Mouse (Mus musculus) liver, embryonic 14.5 days (tissue): ENCODE measurements at regions not wholly inside any gene's neighbourhood (a gene's known extent, or its start where the extent isn't known, plus 50 kb on each side); places are given as distances from the start of the nearest gene placed in this dataset.

Source experiments
- ATAC-seq: fragments of 200-750 bp; cut with Nextera tagmentation; 2 replicates; pipeline ENCODE4 v1.8.0; 2017; ENCODE audit warnings: moderate number of reproducible peaks, mild to moderate bottlenecking, moderate library complexity; ENCODE audit not compliant: insufficient read depth
- DNase-seq, 3 experiments: peaks; one replicate each; pipeline ENCODE4 v3.0.0-alpha.2; 2012 to 2013; ENCODE audit warnings: low read depth in 3 of 3, low spot score in 3 of 3
- H3K27ac ChIP-seq: fragments of 300-500 bp; sonication (generic); 2 replicates; pipeline ENCODE4 v1.5.1; 2014; ENCODE audit warnings: moderate library complexity, mild to moderate bottlenecking, control low read depth, inconsistent platforms
- H3K27me3 ChIP-seq: fragments of 300-500 bp; sonication (generic); 2 replicates; pipeline ENCODE4 v1.6.1; 2014; ENCODE audit warnings: mild to moderate bottlenecking, low read length, moderate library complexity; ENCODE audit not compliant: control insufficient read depth, insufficient read depth
- H3K36me3 ChIP-seq: fragments of 300-500 bp; sonication (generic); replicated peaks from 2 replicates; pipeline ENCODE4 v1.6.1; 2014; ENCODE audit warnings: low read depth; ENCODE audit not compliant: control insufficient read depth, insufficient read depth
- H3K4me1 ChIP-seq, 2 experiments: fragments of 200-500 bp in 1 of 2; fragments of 300-500 bp in 1 of 2; sonication (generic) in 1 of 2; replicated peaks; 2 replicates each; pipeline ENCODE4 v1.6.1; 2012 to 2014; ENCODE audit warnings: antibody characterized with exemption in 1 of 2, inconsistent platforms in 1 of 2, low read length in 1 of 2; ENCODE audit not compliant: control insufficient read depth in 2 of 2, insufficient read depth in 2 of 2
- H3K4me2 ChIP-seq: fragments of 300-500 bp; sonication (generic); 2 replicates; pipeline ENCODE4 v1.6.1; 2014; ENCODE audit warnings: low read depth, mild to moderate bottlenecking, control low read depth, moderate library complexity
- H3K4me3 ChIP-seq, 2 experiments: fragments of 200-500 bp in 1 of 2; fragments of 300-500 bp in 1 of 2; sonication (generic) in 1 of 2; 2 replicates each; pipeline ENCODE4 v1.5.1; 2012 to 2014; ENCODE audit warnings: low read depth in 2 of 2, low read length in 2 of 2, mild to moderate bottlenecking in 2 of 2, control low read depth in 1 of 2, inconsistent platforms in 1 of 2, moderate library complexity in 1 of 2; ENCODE audit not compliant: insufficient read depth in 1 of 2
- H3K9ac ChIP-seq: fragments of 300-500 bp; sonication (generic); replicated peaks from 2 replicates; pipeline ENCODE4 v1.6.1; 2014; ENCODE audit warnings: mild to moderate bottlenecking, control low read depth, moderate library complexity
- H3K9me3 ChIP-seq: fragments of 300-500 bp; sonication (generic); 2 replicates; pipeline ENCODE4 v1.6.1; 2016; ENCODE audit warnings: low read length, mixed read lengths; ENCODE audit not compliant: control insufficient read depth
- CTCF ChIP-seq: IDR thresholded peaks from 2 replicates; pipeline ENCODE4 v1.5.1; 2016; ENCODE audit warnings: antibody characterized with exemption, low read depth, control low read depth
- EP300 ChIP-seq: IDR thresholded peaks from 2 replicates; pipeline ENCODE4 v1.6.1; 2016; ENCODE audit warnings: antibody characterized with exemption, low read depth
- WGBS: fragments of 180-500 bp; shearing (Covaris S2); extraction: QIAGEN DNeasy Blood & Tissue Kit; methylation state at CpG from one replicate; pipeline ENCODE4 v1.1.7; 2014; ENCODE audit not compliant: insufficient replicate concordance; 5-methylcytosine and 5-hydroxymethylcytosine counted together

DNA sequence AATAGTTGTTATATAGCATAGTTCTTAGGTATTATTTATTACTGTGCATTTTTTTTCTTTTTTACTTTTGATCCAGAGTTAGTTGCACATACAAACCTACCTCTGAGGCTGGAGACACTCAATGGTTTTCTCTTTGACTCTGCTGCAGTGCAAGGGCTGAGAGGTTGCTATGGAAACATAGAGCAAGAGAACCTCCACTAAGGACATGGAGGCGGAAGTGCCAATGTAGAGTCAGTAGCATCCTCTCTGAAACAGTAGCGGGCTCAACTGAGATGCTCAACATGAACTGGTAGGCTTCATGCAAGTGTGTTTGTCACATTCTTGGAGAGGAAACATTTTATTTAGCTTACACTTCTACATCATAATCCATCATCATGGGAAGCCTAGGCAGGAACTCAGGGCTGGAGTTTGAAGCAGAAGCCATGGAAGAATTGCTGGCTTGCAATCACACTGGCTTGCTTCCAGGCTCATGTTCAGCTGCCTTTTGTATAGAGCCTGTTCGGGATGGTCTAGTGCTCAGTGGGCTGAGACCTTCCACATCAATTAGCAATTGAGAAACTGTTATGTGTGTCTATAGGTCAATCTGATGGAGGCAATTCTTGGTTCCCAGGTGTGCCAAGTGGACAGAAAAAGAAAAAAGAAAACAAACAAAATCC is 2222.4 kb downstream of the 4930444P10Rik start:
- Histone ChIP-seq H3K4me3 (no peak overlapping the region), H3K27me3 (no peaks in the 10 kb centered on the region), H3K36me3 (no peaks in the 10 kb centered on the region), H3K9ac (no peak overlapping the region), H3K4me1 (no peaks in the 10 kb centered on the region), H3K9me3 (no peaks in the 10 kb centered on the region), H3K27ac (no peak overlapping the region), H3K4me2 (no peak overlapping the region)
- TF ChIP-seq CTCF, result no peak
- TF ChIP-seq EP300, result no peak
- ATAC-seq (no peak), DNase-seq (no peak)
- 54% methylated on average over 3 of the region's 3 CpGs for WGBS

DNA sequence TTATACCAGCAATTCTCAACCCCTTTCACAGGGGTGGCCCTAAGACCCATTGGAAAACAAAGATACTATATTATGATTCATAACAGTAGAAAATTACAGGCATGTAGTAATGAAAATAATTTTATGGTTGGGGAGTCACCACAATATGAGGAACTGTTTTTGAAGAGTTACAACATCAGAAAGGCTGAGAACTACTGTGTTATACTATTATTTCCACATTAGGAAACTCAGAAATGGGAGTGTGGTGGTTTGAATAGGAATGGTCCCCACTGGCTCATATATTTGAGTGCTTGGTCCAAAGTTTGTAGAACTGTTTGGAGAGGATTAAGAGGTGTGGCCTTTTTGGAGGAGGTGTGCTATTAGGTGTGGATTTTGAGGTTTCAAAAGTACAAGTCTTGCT is 2227.4 kb downstream of the 4930444P10Rik start:
- Histone ChIP-seq H3K4me1 (no peaks in the 10 kb centered on the region), H3K36me3 (no peaks in the 10 kb centered on the region), H3K4me3 (no peak overlapping the region), H3K9me3 (no peaks in the 10 kb centered on the region), H3K27ac (no peak overlapping the region), H3K27me3 (no peaks in the 10 kb centered on the region), H3K4me2 (no peak overlapping the region), H3K9ac (no peak overlapping the region)
- ATAC-seq (no peak), DNase-seq (no peak)
- TF ChIP-seq CTCF, result no peak
- TF ChIP-seq EP300, result no peak

DNA sequence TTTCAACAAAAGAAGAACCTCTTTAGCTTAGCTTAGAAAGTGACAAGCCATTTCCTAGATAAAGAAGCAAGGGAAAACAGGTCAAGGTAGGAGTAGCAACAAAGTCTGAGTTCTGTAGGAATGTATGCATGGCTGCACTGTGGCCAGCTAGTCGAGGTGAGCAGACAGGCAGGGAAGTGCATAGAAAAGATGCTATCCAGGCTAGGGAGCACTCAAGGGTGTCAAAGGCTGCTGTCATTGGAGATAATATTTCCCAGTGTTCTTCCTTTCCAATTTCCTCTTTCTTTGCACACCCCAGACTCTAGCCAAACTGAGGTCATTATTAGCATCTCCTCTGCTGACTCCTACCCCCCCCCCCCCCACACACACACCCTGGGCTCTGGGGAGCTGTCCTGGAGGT is 2229.4 kb downstream of the 4930444P10Rik start:
- no peak for ATAC-seq
- Histone ChIP-seq H3K27ac (no peak overlapping the region), H3K27me3 (no peaks in the 10 kb centered on the region), H3K4me3 (no peak overlapping the region), H3K9ac (no peak overlapping the region), H3K9me3 (no peaks in the 10 kb centered on the region), H3K4me2 (no peak overlapping the region), H3K36me3 (no peaks in the 10 kb centered on the region), H3K4me1 (no peaks in the 10 kb centered on the region)
- DNase-seq, result no peak
- TF ChIP-seq CTCF (no peak), EP300 (no peak)
- WGBS, result 38% methylated on average over 1 of the region's 1 CpGs

DNA sequence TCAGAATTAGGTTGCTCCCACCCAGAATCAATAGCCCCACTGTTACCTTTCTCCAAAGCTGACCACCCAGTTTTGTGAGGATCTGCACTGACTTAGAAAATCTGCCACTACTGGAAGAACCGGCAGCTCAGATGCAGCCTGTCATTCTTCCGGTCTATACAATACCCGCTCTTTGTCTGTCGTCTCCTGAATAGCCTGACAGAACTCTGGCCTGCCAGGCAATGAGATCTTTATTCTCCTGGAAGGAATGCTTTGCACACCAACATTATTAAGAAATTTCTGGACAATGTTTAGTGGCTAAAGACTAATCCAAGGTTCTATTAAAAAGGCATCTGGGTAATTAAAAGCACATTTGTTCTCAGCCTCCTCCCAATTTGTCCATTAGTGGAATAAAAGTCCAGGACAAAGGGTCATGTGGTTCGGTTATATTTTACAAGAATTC is 2232.0 kb downstream of the 4930444P10Rik start:
- no peak for DNase-seq
- Histone ChIP-seq H3K36me3 (no peaks in the 10 kb centered on the region), H3K4me1 (no peaks in the 10 kb centered on the region), H3K27ac (no peak overlapping the region), H3K4me3 (no peak overlapping the region), H3K9ac (no peak overlapping the region), H3K9me3 (no peaks in the 10 kb centered on the region), H3K4me2 (no peak overlapping the region), H3K27me3 (no peaks in the 10 kb centered on the region)
- TF ChIP-seq CTCF (no peak), EP300 (no peak)
- no peak for ATAC-seq
- 66% methylated on average over 5 of the region's 5 CpGs for WGBS

DNA sequence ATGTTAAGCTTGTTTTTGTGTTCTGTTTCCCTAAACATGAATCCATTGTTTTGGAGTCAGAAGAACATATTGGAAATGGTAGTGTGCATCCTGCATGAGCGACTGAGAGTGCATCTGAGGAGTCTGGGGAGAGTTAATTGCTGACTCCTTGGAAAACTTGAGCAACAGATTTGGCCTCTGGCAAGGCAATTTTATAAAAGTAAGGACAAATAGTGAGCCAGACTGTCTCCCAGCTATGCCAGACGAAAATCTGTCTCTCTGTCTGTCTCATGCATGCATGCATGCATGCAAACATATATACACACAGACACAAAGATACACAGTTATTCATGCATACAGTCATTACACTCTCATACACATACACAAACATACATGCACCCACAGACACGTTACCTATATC is 2232.7 kb downstream of the 4930444P10Rik start:
- DNase-seq (no peak), ATAC-seq (no peak)
- H3K27me3 ChIP-seq, result no peaks in the 10 kb centered on the region
- H3K4me2 ChIP-seq, result no peak overlapping the region
- H3K9me3 ChIP-seq, result no peaks in the 10 kb centered on the region
- 36% methylated on average over 3 of the region's 3 CpGs for WGBS
- no peak overlapping the region for H3K9ac ChIP-seq
- H3K4me3 ChIP-seq, result no peak overlapping the region
- H3K36me3 ChIP-seq, result no peaks in the 10 kb centered on the region
- no peak for TF ChIP-seq EP300
- H3K27ac ChIP-seq, result no peak overlapping the region
- no peaks in the 10 kb centered on the region for H3K4me1 ChIP-seq
